Mouse (Mus musculus) right cerebral cortex, postnatal 25 days (tissue): Measurements from ENCODE around the gene Entpd8.

ENCODE experiments used
- DNase-seq: peaks from one replicate; pipeline ENCODE4 v3.0.0; 2022

Entpd8 gene

DNA sequence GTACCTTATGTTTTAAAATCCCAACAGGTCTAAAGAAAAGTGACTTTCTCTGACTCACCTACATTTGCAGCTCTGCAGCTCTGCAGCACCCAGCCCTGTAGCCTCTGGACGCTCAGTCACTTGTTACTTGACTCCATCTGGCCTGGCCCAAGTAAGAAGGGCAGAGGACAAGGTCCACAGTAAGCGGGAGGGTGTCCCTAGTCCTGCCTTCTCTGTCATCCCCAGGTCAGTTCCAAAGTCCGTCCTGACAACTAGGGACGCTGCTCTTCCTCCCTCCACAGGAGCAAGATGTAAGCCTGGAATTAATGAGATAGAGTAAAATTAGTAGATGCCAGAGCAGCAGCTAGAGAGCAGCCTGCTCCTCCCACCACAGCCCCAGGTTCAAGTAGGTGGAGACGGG lies at the start of gene Entpd8:
TSS of gene Entpd8 (plus strand) at position 229 of the 400 bp plus-strand sequence.
- no peak for DNase-seq

DNA sequence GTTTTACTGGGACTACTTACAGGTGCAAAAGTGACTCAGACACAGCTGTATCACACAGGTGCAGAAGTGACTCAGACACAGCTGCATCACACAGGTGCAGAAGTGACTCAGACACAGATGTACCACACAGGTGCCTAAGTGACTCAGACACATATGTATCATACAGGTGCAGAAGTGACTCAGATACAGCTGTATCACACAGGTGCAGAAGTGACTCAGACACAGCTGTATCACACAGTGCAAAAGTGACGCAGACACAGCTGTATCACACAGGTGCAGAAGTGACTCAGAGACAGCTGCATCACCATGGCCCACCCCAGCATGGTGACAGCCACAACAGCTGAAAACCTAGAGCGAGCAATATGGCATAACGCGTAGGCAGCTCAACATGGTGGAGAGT lies 45.1 kb upstream of the Entpd8 start:
- DNase-seq: no peak

DNA sequence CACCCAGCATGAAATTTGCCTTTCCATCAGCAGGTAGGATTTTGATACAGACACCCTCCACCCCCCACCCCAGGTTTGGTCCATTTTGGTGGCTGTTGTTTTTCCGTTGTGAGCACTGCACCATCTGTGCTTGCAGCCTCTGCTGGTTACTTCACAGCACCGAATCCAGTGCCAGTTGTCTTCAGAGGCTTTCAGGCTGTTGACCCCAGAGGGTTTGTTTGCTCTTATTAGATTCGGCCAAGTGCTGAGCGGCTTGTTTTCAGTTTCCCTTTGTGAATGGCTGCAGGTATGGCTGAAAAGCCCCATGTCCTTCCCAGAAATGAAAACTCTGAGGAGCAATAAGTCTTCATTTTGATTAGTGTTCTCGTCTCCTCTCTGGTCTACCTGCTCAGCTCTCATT lies 40.0 kb upstream of the Entpd8 start:
- no peak for DNase-seq

DNA sequence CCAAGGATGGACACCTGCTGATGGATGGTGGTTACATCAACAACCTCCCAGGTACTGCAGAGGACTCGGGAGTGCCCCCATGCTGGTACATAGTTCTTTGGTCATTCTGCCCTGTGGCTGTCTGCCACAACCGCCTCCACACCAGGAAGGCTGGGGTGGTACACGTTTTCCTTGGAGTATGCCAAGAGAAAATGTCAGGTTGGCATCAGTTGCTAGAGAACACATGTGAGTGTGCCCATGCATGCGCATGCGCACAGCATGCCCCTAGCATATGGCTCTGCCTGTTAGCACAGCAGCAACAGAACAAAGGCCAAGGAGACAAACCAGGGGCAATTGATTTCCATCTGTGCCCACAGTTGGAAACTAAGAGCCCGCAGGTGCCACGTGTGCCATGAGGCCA lies 29.2 kb upstream of the Entpd8 start:
- peak; percentile 54 for DNase-seq

DNA sequence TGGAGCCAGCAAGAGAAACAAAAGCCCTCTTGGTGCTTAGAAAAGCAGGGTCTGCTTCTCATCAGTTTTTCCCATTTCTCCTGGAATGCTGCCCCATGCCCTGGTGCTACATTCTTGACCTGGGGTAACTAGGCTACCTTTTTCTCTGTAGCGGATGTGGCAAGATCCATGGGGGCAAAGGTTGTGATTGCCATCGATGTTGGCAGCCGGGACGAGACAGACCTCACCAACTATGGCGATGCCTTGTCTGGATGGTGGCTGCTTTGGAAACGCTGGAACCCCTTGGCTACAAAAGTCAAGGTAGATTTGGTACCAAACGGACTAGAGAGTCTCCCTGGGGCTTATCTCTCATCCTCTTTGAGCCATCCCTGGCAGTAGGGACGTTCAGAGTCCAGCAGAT lies 28.7 kb upstream of the Entpd8 start:
- no peak for DNase-seq

DNA sequence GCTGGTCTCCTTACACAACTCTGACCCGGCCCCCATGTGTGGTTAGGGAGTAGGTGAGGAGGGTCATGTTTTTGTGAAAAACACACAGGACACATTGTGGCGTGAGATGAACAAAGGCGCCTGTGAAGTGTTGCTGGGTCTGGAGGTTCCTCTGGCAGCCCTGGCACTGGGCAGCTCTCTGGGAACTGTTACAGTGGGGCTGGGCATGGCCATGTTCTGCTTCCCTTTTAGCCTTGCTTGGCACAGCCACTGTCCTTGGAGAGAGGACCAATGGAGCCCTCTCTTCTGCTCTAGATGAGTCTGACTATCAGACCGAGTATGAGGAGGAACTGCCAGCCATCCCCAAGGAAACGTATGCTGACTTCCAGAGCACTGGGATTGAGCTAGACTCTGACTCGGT lies 27.0 kb upstream of the Entpd8 start:
- DNase-seq: no peak

DNA sequence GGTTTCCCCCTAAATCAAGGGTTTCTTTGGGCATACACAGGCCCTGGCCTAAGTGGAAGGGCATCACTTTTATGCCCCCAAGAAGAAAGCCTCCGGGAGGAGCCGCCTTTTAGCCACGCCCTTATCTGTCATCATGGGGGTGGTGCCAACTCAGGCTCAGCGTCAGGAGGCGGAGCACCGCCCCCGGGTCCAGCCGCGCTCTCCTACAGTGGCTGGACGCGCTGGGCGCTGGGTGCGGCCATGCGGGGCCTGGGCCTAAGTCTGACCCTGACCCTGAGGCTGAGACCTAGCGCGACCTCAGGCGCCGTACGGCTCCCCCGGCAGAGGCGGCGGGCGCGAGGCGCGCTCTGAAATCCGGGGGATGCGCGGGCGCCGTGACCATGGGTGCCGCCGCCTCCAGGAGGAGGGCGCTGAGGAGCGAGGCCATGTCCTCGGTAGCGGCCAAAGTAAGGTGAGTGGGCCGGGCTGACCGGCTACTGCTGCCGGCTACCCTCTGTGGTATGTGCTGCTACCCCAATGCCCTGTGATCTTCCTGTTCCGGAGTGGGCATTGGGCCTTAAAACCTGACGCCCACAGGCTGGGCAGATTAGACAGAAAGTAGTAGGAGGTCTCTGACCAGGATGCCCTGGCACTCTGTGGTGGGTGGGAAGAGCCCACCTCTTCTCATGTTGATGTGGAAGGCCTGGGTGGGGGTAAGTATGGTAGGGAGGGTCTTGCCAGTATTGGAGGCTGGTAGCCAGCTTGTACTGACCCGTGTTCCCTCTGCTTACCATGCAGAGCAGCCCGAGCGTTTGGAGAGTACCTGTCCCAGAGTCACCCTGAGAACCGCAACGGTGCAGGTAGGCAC lies 25.7 kb upstream of the Entpd8 start, which contains the start of gene Nsmf:
TSS of gene Nsmf (plus strand) at position 135 of the 847 bp plus-strand sequence.
- peak; percentile 90 for DNase-seq

DNA sequence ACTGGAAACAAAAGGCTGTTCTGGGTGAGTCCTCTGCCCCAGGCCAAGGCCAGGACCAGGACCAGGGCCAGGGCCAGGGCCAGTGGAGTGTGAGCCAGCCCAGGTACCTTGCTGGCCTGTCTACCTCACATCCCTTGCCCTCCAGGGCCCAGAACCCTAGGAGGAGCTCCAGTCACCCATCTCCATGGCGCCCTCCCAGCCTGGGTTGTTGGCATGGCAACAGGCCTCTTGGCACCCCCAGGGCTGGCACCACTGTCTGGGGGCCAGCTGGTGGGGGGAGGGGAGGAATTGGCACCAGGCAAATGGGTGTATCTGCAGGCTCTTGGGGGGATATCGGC lies 25.1 kb upstream of the Entpd8 start:
- DNase-seq: peak; percentile 76

DNA sequence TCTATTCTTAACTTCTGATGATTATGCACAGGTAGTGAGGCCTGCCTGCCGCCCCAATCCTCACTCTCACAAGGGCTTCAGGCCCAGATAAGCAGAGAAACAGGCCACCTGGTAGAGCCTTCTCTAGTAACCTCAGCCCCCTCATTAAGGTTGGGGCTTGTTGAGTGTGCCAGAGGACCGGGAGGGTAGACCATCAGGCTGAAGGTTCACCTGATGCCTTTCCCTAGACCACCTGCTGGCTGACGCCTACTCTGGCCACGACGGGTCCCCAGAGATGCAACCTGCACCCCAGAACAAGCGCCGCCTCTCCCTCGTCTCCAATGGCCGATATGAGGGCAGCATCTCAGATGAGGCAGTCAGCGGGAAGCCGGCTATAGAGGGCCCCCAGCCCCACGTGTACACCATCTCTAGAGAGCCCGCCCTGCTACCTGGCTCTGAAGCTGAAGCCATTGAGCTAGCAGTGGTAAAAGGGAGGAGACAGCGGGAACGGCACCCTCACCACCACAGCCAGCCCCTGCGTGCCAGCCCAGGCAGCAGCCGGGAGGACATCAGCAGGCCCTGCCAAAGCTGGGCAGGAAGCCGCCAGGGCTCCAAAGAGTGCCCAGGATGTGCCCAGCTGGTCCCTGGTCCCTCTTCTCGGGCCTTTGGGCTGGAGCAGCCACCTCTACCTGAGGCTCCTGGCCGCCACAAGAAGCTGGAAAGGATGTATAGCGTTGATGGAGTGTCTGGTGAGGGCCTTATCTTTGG lies 24.5 kb upstream of the Entpd8 start:
- peak; percentile 36 for DNase-seq

DNA sequence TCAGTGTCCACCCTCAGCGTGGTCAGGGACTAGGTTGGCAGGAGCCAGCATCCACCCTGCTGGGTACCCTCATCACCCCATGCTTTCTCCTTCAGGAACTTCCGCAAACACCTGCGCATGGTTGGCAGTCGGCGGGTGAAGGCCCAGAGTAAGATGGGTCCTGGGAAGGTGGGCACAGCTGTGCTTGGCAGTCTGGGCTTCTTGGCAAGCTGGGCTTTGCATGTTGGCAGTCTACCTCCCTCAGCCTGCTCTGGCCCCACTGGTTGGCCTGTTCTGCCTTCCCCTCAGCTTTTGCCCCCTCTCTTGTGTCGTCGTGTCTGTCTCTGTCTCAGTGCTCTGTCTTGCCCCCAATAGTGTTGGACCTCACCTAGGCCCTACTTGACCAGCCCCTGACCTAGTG lies 21.2 kb upstream of the Entpd8 start:
- DNase-seq: no peak

DNA sequence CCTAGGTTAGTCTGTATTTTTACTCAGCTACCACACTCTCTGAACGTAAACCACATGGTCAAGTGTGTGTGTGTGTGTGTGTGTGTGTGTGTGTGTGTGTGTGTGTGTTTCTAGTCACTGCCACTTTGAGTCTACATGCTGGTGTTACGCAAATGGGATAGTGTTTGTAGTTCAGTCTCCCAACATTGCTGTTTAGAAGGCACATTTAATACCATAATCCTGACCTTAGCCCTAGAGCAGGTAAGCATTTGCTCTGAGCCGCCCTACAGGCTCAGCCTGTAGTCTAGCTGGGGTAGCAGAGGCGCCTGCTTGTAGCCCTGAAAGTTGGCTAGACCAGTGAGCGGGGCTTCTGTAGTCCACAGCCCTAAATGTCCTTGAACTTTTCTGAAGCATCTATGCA lies 16.6 kb upstream of the Entpd8 start:
- no peak for DNase-seq

DNA sequence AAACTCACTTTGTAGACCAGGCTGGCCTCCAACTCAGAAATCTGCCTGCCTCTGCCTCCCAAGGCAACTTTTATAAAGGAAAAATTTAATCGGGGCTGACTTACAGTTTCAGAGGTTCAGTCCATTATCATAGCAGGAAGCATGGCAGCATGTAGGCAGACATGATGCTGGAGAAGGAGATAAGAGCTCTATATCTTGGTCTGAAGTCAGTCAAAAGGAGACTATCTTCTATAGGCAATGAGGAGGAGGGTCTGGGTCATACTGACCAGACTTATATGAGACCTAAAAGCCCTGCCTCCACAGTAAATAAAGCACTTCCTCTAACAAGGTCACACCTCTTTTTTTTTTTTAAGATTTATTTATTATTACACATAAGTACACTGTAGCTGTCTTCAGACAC lies 15.8 kb upstream of the Entpd8 start:
- no peak for DNase-seq

DNA sequence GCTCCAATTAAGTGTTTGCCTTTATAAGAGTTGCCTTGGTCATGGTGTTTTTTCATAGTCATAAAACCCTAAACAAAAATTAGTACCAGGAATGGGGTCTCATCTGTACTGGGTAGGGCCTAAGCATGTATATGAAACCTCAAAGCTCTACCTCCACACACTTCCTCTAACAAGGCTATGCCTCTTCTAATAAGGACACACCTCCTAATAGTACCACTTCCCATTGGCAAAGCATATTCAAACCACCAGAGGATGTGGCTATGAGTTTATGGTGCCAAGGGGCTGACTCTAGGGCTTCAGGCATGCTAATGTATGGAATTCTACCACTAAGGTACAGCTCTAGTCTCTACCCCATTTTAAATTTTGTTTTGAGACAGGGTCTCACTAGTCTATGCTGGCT lies 14.6 kb upstream of the Entpd8 start:
- no peak for DNase-seq

DNA sequence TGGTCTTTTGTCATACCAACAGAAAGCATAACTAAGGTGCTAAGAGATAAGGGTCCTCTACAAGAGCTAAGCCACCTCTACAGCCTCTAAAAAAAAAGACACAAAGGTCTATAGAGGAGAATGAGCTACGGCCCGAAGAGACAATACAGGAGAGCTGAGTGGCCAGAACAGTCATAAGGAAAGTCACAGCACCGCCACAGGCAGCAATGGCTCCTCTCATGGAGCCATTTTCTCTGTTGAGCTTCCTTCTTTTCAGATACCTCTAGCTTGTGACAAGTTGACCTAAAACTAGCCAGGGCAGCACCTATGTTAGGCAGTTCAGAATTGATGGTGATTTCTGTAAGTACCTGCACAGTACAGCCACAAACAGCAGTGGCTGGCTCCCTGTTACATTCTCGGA lies 13.6 kb upstream of the Entpd8 start:
- DNase-seq: no peak

DNA sequence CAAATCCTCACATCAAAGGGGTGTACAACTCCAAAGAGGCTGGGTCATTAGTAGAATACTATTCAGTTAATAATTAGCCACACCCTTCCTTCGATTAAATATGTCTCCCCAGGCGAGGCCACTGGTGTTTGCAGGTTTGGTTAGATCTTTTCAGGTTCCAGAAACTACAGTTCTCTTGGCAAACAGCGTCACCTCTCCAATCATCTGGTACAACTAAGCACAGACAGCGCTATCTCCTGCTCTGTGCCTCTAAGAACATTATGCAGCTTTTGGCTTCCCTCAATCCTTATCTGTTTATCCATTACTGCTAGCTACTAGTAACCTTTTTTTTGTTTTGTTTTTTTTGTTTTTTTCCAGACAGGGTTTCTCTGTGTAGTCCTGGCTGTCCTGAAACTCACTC lies 10.6 kb upstream of the Entpd8 start:
- no peak for DNase-seq

DNA sequence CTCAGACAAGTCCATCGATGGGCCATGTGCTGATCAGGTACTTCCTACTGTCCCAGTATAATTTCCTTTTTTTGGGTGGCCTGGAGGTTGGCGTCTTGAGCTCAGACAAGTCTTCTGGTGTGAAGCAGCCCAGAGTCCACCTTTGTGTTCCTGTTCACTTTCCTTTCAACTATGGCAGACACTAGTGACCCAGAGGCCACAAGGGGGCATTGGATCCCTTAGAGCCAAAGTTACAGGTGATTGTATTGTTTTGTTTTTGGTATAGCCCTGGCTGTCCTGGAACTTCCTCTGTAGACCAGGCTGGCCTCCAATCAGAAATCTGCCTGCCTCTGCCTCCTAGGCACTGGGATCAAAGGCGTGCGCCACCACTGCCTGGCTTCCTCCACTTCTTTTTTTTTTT lies 7.7 kb upstream of the Entpd8 start:
- DNase-seq: no peak

DNA sequence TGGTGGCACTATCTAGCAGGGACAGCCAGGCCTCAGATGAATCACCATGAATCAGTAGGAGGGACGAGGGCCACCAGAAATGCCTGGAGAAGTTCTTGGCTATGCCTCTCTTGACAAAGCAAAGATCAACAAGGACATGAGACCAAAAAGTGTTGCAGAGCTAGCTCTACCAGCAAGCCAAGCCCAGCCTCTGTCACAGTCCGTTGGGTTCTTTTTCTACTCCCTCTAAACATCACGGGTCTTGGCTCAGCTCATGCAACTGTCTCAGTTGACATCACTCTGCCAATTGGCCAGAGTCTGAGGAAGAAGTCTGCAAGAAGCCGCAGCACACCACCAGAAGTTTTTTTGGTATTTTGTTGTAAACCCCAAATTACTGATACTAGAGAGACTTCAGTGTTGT lies 4.6 kb upstream of the Entpd8 start:
- no peak for DNase-seq

DNA sequence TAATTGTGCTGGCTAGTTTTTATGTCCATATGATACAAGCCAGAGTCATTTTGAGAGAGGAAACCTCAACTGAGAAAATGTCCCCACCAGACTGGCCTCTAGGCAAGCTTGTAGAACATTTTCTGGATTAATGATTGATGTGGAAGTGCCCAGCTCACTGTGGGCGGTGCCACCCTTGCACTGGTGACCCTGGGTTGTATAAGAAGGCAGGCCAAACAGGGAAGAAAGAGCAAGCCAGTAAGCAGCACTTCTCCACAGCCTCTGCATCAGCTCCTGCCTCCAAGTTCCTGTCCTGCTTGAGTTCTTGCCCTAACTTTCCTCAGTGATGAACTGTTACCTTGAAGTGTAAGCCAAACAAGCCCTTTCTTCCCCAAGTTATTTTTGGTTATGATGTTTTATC lies 1.1 kb upstream of the Entpd8 start:
- DNase-seq: no peak

DNA sequence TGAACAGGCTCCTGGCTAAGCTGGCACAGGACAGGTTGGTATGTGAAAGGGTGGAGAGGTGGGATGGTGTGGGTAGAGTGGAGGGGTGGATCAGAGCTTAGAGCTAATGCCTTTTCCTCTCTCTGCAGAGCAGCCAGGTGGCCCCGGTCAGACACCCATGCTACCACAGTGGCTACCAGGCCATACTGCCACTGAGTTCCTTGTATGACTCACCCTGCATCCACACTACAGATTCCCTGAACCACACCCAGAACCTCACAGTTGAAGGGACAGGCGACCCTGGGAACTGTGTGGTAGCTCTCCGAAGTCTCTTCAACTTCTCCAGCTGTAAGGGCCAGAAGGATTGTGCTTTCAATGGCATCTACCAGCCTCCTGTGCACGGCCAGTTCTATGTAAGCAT lies 3.6 kb downstream of the Entpd8 start:
- DNase-seq: no peak

DNA sequence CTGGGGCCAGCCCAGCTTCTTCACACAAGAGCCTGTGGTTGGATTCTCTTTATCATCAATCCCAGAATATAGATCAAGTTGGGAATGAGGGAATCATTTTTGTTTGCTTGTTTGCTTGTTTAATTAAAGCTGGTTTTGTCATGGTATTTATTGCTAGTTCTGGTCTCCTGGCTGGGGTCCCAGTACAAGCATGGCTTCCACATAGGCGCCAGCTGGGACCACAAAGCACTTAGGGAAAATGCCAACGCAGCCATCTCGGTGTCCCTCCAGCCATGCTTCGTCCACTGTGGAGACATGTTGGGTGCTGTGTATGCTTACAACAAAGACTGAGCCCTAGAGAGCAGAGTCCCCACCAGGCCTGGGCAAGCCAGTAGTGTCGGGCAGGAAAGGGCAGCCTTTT lies 5.5 kb downstream of the Entpd8 start:
- DNase-seq: no peak

DNA sequence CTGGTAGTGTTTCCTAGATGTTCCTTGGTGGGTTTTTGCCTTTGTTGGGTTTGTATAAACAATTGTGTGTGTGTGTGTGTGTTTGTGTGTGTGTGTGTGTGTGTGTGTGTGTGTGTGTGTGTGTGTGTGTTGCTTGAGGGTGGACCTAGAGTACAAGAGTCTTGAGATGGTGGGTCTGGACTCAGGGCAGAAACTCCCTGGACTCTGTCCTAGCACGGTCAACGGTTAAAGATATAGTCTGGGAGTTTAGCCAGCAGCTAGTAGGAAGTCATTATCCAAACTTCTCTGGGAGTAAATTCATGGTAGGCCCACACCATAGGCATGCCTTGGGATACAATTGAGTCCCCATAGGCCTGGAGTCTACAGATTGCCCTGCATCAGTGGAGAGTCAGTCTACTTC lies 7.7 kb downstream of the Entpd8 start:
- DNase-seq: no peak

DNA sequence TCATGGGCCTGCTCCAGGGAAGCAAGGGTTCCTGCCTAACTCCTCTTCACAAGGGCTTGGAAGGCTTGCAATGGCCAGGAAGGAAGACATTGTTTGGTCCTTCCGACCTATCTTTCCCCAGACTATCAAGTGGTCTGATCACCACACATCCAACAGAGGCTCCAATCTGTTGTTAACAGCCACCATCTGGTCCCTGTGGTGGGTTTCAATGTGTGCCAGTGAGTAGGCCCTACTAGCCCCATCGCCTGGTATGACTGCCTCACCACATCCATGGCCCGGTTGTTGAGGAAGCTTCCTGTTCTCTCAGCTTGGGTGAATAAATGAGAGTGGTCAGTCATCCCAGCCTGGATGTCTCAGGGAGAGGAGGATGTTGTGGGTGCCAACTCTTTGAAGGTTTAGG lies 8.5 kb downstream of the Entpd8 start:
- DNase-seq: no peak

DNA sequence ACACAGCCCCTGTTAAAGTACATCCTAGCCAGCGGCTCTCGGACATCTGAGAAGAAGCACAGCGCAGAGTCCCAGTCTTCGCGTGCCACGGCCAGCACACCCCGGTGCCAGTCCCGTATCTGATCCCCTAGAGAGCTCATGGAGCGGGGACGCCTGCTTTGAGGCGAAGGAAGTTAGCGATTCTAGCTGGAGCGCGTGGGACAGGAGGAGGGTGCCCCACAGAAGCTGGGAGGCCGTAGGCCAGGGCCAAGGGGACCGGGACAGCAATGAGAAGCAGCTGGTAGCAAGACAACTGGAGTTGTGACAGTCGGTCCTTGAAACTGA lies 14.6 kb downstream of the Entpd8 start:
- DNase-seq: no peak

DNA sequence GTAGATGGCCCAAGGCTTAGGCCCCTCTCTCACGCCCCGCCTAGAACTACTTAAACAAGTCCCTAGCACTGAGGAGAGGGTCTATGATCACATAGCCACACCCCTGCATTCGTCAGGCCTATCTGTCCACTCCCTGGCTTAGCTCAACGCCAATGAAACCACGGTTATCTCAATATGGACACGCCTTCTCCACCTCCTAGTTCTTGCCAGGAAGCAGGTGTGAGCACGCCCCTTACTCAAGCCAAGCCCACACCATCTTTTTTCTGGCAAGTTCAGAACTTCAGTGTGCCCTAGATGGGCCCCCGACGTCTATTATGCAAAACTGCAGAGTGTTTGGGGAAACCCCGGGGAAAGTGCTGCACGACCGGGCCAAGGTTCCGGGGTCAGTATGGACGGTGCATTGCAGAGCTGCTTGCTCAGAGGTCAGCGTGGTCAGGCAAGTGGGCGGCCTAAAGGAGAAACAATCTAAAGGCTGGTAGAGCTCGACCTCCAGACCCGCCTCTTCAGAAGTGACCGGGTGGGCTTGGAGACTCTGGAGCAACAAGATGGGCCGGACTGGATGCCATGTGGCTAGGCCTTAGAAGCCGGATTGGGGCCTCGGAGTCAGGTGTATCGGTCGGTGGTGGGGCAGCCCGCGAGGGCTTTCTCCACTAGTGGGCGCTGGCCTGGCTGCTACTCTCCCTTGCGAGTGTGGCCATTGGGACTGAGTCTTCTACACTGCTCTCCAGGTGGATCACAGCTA lies 15.2 kb downstream of the Entpd8 start, which contains the start of gene Noxa1:
TSS of gene Noxa1 (minus strand) at position 41 of the 742 bp plus-strand sequence.
- DNase-seq: no peak
